Mouse (Mus musculus) lung, postnatal 0 days (tissue): Measurements from ENCODE around the gene Gm20388.

Experiments
- CTCF ChIP-seq: IDR thresholded peaks from 2 replicates; pipeline ENCODE4 v1.5.1; 2016; ENCODE audit warnings: antibody characterized with exemption, mild to moderate bottlenecking
- EP300 ChIP-seq: IDR thresholded peaks from 2 replicates; pipeline ENCODE4 v1.6.1; 2016; ENCODE audit warnings: antibody characterized with exemption, mild to moderate bottlenecking, control low read depth

- no peak for TF ChIP-seq EP300
- no peak for TF ChIP-seq CTCF
Observed at GRCm38 (mm10) chr8:120015916-120016315, 105.3 kb downstream of the Gm20388 start.
